Mouse (Mus musculus): ENCODE results near the gene Eif3c.

The Eif3c gene

GRCm38 (mm10) chr7:126556635-126557034, 9.6 kb downstream of the Eif3c start:
- no peak for DNase-seq (ENCODE audit: extremely low spot score, low read depth, low spot score)

DNA sequence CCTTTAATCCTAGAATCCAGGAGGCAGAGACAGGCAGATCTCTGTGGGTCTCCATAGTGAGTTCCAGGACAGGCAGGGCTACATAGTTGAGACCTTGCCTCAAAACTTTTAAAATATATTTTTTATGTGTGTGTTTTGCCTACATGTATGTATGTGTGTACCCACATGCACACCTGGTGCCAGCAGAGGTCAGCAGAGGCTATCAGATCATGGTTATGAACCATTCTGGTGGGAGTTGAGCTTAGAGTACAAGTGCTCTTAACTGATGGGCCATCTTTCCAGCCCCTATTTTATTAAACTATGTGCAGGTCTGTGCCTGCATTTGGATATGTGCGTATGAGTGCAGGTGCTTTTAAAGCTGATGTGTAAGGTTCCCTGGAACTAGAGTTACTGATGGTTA, 11.4 kb downstream of the Eif3c start:
- DNase-seq (ENCODE audit: extremely low spot score, low read depth, low spot score), result no peak

GRCm38 (mm10) chr7:126545631-126546030, 20.6 kb downstream of the Eif3c start:
- DNase-seq (ENCODE audit: extremely low spot score, low read depth, low spot score), result no peak

DNA sequence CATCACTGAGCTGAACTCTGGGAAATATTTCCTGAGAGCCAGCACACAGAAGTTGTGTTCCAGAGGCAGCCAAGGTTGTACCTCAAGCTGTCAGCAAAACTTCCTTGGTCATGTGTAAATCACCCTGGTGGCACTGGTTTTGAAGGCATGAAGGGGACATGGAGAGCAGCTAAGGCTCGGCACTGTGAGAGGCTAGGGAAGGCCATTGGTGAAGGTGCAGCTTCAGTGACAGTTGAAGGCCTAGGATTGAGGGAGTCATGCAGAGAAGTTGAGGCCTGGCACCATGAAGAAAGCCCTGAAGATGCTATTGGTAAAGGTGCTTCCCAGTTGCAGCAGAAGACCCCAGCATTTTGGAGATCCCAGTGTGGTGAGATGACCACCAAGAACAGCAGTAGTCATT, 24.6 kb downstream of the Eif3c start:
- DNase-seq (ENCODE audit: extremely low spot score, low read depth, low spot score), result no peak

- DNase-seq (ENCODE audit: extremely low spot score, low read depth, low spot score), result no peak
Observed at GRCm38 (mm10) chr7:126537820-126538585, 28.2 kb downstream of the Eif3c start.

DNA sequence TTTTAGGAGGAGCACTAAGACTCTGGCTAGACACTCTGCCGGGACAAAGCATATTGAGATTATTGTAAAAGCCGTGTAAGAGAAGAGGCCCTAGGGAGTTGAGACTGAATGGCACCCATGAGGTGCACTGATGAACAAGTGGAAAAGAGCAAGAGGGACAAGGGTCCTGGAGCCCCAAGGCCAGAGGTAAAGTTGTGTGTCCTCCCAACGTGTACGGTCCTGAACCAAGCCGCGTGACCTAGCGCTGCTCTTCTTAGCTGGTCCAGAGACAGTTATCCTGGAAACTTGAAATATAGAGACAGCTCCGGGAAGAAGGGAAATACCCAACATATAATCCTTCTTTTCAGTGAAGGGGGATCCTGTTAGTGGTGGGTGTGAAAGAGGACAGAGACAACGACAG, 29.7 kb downstream of the Eif3c start:
- no peak for DNase-seq (ENCODE audit: extremely low spot score, low read depth, low spot score)

DNA sequence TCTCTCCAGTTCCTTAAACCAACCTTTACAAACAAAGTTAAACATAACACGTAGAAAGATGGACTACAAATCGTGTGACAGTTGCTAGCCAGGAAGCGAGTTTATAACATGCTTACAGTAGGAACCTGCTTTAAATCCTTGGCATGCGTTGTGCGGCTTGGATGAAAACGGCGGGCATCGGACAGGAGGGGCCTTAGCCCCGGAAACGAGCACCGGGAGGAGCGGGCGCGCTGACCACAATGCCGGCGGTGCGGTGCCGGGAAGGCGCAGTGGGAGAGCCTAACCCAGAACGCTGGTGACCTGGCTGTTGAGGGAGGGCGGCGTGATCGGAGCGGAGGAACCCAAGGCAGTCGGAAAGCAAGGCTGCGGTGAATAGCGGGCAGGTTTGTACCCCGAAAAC, 30.4 kb downstream of the Eif3c start:
- DNase-seq (ENCODE audit: extremely low spot score, low read depth, low spot score), result no peak

- DNase-seq (ENCODE audit: extremely low spot score, low read depth, low spot score), result no peak
Observed at GRCm38 (mm10) chr7:126533434-126533833, 32.8 kb downstream of the Eif3c start.

DNA sequence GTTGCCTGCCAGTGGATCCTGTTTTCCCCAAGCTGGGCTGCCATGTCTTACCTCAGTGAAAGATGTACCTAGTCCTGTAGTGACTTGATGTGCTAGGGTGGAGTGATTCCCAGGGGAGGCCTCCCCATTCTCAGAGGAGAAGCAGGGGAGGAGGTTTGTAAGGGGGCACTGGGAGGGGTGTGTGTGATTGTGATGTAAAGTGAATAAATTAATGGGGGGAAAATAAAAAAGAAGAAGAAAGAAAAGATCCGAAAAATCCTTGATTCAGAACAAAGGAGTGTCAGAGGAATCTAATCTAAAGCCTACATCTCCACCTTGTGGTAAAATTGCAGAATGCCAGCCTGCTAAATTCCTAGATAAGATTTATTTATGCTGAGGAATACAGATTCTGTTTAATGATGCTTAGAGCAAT, 38.0 kb downstream of the Eif3c start:
- DNase-seq (ENCODE audit: extremely low spot score, low read depth, low spot score), result peak; percentile 47

DNA sequence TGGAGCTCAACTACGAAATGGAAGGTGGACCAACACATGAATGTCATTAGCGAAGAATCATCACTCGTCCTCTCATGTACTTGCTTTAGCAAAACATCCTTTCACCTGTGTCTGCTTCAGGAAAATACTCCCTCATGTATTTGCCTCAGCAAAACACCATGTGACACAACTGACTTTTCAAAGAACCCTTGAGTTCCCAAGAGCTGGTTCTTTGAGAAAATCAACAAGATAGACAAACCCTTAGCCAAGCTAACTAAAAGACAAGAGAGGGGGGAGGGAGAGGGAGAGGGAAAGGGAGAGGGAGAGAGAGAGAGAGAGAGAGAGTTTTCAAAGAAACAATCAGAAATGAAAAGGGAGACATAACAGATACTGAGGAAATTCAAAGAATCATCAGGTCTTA, 42.9 kb downstream of the Eif3c start:
- DNase-seq (ENCODE audit: extremely low spot score, low read depth, low spot score), result no peak

DNA sequence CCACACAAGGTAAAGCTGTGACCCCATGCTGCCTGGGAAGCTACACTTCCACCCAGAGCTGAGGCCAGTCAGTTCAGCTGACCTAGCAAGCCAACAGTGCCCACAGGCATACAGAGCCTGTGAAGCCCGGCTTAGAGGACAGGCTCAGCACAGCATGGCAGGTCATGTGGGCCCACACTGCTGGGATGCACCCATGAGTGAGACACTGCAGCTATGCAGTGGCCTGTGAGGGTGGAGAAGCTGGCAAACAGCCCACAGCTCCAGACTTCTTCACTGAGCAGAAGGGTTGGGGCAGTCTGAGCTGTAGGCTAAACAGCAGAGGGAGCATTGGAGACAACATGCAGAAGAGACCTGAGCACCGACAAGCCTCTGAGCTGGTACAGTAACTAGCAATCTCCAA, 46.7 kb downstream of the Eif3c start:
- DNase-seq (ENCODE audit: extremely low spot score, low read depth, low spot score), result no peak

GRCm38 (mm10) chr7:126518261-126518941, 47.8 kb downstream of the Eif3c start:
- DNase-seq (ENCODE audit: extremely low spot score, low read depth, low spot score), result no peak

DNA sequence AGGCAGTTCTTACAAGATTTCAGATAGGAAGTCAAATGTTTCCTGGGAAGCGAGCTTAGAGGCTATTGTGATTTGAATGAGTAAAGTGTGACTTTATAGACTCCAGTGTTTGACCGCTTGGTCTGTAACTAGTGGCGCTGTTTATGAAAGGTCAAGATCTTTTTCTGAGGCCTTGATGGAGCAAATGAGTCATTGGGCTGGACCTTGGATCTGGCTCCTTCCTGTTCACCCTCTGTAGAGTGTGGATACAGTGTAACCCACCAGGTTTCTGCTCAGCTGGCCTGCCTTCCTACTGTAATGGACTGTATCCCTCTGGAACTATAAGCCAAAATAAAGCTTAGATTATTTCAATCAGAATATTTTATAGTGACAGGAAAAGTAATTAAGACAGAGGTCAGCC, 54.9 kb downstream of the Eif3c start:
- DNase-seq (ENCODE audit: extremely low spot score, low read depth, low spot score), result no peak

DNA sequence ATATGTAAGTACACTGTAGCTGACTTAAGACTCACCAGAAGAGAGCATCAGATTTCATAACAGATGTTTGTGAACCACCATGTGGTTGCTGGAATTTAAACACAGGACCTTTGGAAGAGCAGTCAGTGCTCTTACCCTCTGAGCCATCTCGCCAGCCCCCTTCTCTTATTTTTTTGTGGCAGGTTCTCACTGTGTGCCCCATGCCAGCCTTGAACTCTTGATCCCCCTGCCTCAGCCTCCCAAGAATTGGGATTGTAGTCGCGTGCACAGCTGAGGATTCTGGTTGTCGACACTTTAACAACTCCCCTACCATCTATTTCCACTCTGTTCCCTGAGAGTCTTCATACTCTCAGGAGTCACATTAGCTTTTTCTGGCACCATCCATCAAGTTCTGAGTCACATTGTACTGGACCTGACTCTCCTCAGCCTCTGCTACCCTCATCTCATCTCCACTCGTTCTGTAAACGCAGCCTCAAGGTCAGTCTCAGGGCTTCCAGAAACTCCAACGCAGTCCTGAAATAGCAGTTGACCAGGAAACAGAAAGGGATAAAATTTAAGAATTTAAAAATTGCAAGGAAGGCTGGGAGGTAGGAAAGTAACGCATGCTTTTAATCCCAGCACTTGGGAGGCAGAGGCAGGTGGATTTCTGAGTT, 59.0 kb downstream of the Eif3c start:
- no peak for DNase-seq (ENCODE audit: extremely low spot score, low read depth, low spot score)

- no peak for DNase-seq (ENCODE audit: extremely low spot score, low read depth, low spot score)
Observed at GRCm38 (mm10) chr7:126504913-126505312, 61.3 kb downstream of the Eif3c start.

DNA sequence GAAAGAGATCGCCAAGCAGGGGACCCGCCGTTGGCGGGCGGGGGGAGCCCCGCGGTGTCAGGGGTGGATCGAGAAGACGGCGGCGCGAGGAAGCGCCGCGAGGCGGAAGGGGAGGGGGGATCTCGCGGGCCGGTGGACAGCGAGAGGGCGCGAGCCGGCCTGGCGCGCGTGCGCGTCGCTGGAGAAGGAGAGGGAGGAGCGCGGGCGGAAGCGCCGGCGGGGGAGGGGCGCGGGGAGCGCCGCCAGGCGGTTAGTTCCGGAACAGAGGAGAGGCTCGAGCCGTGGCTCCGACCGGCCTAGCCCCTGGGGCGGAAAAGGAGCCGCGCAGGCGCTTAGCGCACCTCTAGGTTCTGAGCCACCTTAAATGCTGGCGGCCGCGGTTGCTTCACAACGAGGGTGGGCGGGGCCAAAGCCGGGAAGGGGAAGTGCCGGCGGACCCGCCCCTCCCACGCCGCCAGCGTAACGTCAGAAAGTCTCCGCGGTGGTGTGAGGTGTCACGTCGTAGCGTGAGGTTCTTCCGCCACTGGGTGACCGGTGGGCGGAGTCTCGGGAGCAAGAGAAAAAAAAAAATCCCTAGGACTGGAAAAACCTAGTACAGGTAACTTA, 62.8 kb downstream of the Eif3c start, which contains the start of gene Atxn2l:
TSS of gene Atxn2l (minus strand) at position 165 of the 606 bp plus-strand sequence.
- peak; percentile 92 for DNase-seq (ENCODE audit: extremely low spot score, low read depth, low spot score)

GRCm38 (mm10) chr7:126502751-126503150, 63.5 kb downstream of the Eif3c start:
- DNase-seq (ENCODE audit: extremely low spot score, low read depth, low spot score), result no peak

DNA sequence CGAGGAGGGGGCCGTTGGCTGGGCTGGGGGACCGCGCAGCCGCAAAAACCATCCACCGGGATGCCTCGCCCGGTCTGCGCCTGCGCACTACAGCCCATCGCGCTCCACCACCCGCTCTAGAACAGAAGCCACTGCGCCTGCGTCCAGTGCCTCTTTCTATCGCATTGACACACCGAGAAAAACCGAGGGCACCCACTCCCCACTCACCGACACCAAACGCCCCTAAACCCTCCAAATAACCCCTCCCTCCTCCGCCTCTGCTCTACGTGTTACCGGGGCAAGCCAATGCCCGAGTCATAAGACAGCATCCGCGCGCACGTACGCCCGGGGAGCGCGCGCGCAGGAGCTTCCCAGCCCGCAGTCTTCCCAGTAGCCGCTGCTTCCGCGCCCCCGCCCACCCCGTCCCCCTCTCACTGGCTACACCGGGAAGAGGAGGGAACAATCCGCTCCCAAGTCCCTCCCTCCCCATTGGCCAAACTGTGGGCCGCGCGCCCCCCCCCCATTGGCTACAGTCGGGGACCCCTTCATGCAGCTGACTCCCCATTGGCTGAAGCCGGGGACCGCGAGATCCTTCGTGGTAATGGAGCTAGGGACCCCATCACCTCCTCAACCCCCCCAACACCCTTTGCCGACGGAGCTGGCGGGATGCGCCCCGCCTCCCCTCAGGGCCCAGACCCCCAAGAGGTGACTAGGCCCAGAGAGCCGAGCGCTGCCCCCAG, 64.0 kb downstream of the Eif3c start:
- no peak for DNase-seq (ENCODE audit: extremely low spot score, low read depth, low spot score)

DNA sequence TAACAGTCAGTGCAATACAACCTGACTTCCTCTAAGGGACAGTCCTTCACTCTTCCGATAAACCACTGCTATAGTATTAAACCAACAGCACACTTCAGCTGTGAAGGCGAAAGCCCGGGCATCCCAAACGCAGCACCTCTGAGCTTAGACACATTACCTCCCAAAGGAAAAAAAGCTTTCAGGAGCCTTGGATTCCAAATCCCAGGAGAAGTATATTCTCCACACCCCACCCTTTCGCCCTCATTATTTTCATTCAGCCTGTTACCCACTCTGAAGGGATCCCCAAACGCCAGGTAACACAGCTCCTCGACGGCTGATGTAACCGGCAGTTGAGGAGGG, 64.6 kb downstream of the Eif3c start:
- no peak for DNase-seq (ENCODE audit: extremely low spot score, low read depth, low spot score)

GRCm38 (mm10) chr7:126499416-126499815, 66.8 kb downstream of the Eif3c start:
- no peak for DNase-seq (ENCODE audit: extremely low spot score, low read depth, low spot score)

GRCm38 (mm10) chr7:126497966-126498365, 68.2 kb downstream of the Eif3c start:
- DNase-seq (ENCODE audit: extremely low spot score, low read depth, low spot score), result no peak

Measured in hindlimb bud, embryonic 11.5 days (tissue).